Mouse (Mus musculus) small intestine, adult 2 months (tissue): Measurements from ENCODE around the gene Gm20696.

ENCODE experiments used
- CTCF ChIP-seq: fragments of 200-500 bp; IDR thresholded peaks from 2 replicates; pipeline ENCODE4 v1.5.1; 2012; ENCODE audit warnings: low read depth, mild to moderate bottlenecking, control low read depth, inconsistent platforms, low read length, moderate library complexity, mixed read lengths; ENCODE audit not compliant: insufficient replicate concordance, insufficient read length; ENCODE audit errors: extremely low read depth
- POLR2A ChIP-seq: fragments of 200-500 bp; IDR thresholded peaks from 2 replicates; pipeline ENCODE4 v1.6.1; 2012; ENCODE audit warnings: low read depth, mild to moderate bottlenecking, control low read depth, inconsistent platforms, low read length, moderate library complexity

- no peak for TF ChIP-seq POLR2A
- no peak for TF ChIP-seq CTCF
These were observed 51.3 kb downstream of the Gm20696 start for GRCm38 (mm10) chr6:99615272-99615751.
